Mouse (Mus musculus): ENCODE measurements around the gene Uqcc1.

GRCm38 (mm10) chr2:155914684-155915083, 15.4 kb downstream of the Uqcc1 start:
- TF ChIP-seq POLR2A (IDR thresholded peaks at IDR 0.05; ENCODE audit: borderline replicate concordance, extremely low read depth, low read depth, low read length), result no peak
- TF ChIP-seq CTCF (IDR thresholded peaks at IDR 0.05; ENCODE audit: insufficient read depth, low read length), result no peak
